Mouse (Mus musculus) kidney, postnatal 14 days (tissue): ENCODE measurements around the gene Mrap.

Experiments used
- DNase-seq: peaks from one replicate; pipeline ENCODE4 v3.0.0; 2022; ENCODE audit warnings: mixed read lengths

Gene Mrap

GRCm38 (mm10) chr16:90738092-90738956, at the start of gene Mrap:
Mrap (plus strand) TSS chr16:90738207.
- DNase-seq: peak; percentile 9

GRCm38 (mm10) chr16:90692704-90693385, 45.2 kb upstream of the Mrap start:
- DNase-seq: no peak

GRCm38 (mm10) chr16:90693625-90694024, 44.4 kb upstream of the Mrap start:
- DNase-seq: no peak

GRCm38 (mm10) chr16:90694719-90695118, 43.3 kb upstream of the Mrap start:
- DNase-seq: no peak

- no peak for DNase-seq
Measured at GRCm38 (mm10) chr16:90695121-90695520, 42.9 kb upstream of the Mrap start.

- DNase-seq: no peak
Measured at GRCm38 (mm10) chr16:90696306-90696705, 41.7 kb upstream of the Mrap start.

GRCm38 (mm10) chr16:90699390-90699789, 38.6 kb upstream of the Mrap start:
- no peak for DNase-seq

GRCm38 (mm10) chr16:90701541-90701940, 36.5 kb upstream of the Mrap start:
- DNase-seq: no peak

GRCm38 (mm10) chr16:90703646-90704045, 34.4 kb upstream of the Mrap start:
- DNase-seq: no peak

GRCm38 (mm10) chr16:90704161-90704825, 33.7 kb upstream of the Mrap start:
- DNase-seq: no peak

GRCm38 (mm10) chr16:90706279-90706678, 31.7 kb upstream of the Mrap start:
- peak; percentile 14 for DNase-seq

GRCm38 (mm10) chr16:90709711-90710289, 28.2 kb upstream of the Mrap start:
- DNase-seq: peak; percentile 50

- DNase-seq: no peak
Measured at GRCm38 (mm10) chr16:90710313-90710712, 27.7 kb upstream of the Mrap start.

- DNase-seq: no peak
Measured at GRCm38 (mm10) chr16:90724051-90724450, 14.0 kb upstream of the Mrap start.

GRCm38 (mm10) chr16:90726600-90727227, 11.3 kb upstream of the Mrap start:
- DNase-seq: no peak

GRCm38 (mm10) chr16:90727233-90728115, 10.5 kb upstream of the Mrap start, which contains the start of gene Mis18a:
Mis18a (minus strand) TSS chr16:90727404.
- DNase-seq: peak; percentile 96

- no peak for DNase-seq
Measured at GRCm38 (mm10) chr16:90735611-90736010, 2.4 kb upstream of the Mrap start.

GRCm38 (mm10) chr16:90736672-90737270, 1.2 kb upstream of the Mrap start:
- peak; percentile 40 for DNase-seq

GRCm38 (mm10) chr16:90747143-90747542, 9.1 kb downstream of the Mrap start:
- DNase-seq: peak; percentile 9

GRCm38 (mm10) chr16:90748169-90748568, 10.2 kb downstream of the Mrap start:
- DNase-seq: no peak

- DNase-seq: peak; percentile 16
Measured at GRCm38 (mm10) chr16:90753386-90753941, 15.5 kb downstream of the Mrap start.
